Mouse (Mus musculus): ENCODE results near the gene Ankdd1a. TPM values are rescaled to one million over a fixed set of nuclear protein-coding genes. Genes with fewer than 3 reads are reported as not detected.

Gene Ankdd1a
- total RNA-seq, 4 experiments from 2014 or later, result 3.5 to 6.0 (median 5.6) TPM

- DNase-seq, result no peak
Measured at GRCm38 (mm10) chr9:65502146-65502545, 17.8 kb downstream of the Ankdd1a start.

DNA sequence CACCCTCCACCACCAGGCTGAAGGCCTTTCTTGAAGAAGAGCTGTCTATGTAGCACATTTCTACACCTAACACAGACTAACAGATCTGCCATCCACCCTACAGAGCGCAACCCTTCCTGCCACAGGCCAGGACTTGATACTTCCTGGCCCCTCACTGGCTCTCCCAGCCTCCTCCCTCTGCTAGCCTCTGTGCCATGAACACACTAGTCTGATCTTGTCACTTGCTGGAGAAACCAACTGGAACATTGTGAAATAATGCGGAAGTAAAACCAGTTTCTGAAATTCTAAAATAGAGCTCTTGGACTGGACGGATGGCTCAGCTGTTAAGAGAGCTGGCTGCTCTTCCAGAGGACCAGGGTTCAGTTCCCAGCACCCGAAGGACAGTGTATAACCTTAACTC, 27.1 kb downstream of the Ankdd1a start:
- DNase-seq, result no peak

- DNase-seq, result no peak
Measured at GRCm38 (mm10) chr9:65492351-65492750, 27.6 kb downstream of the Ankdd1a start.

DNA sequence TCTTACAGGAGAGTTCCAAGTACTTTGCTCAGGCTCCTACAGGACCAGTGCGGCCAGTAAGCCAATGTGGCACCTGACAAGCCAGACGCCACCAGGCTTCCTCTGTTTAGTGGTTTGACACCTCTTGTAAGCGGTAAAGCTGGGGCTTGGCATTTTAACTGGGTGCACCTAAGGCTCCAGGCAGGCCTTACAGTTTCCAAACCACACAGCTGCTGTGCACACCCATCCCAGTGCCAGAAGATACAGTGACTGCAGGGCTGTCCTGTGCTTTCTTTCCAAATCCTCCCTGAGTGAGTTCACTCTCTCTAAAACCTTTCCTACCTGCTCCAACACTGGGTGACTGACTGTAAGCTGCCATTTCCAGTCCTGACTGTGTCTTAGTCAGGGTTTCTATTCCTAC, 28.5 kb downstream of the Ankdd1a start:
- DNase-seq, result no peak

- no peak for DNase-seq
Measured at GRCm38 (mm10) chr9:65480071-65480470, 39.9 kb downstream of the Ankdd1a start.

- no peak for DNase-seq
Measured at GRCm38 (mm10) chr9:65479158-65479557, 40.8 kb downstream of the Ankdd1a start.

GRCm38 (mm10) chr9:65472769-65473168, 47.2 kb downstream of the Ankdd1a start:
- no peak for DNase-seq

DNA sequence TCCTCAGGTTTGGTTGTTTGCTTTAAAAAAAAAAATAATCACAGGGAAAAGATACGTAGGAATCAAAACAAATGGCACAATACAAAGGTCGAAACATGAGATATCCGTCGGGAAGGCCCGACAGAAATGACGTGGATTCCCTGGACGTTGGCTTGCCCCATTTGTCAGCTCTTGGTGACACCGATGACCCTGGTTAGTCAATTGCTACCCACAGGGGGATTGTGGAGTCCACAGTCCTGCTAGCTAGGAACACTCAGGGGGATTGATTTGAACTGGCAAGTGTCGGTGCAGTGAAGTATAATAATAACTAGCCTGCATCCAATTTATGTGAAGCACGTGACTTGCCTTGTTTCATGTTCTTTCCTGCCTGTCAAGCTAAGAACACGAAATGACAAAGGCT, 52.3 kb downstream of the Ankdd1a start:
- DNase-seq, result no peak

GRCm38 (mm10) chr9:65465241-65465640, 54.8 kb downstream of the Ankdd1a start:
- no peak for DNase-seq

- DNase-seq, result peak; percentile 44
Measured at GRCm38 (mm10) chr9:65464161-65464560, 55.8 kb downstream of the Ankdd1a start.

GRCm38 (mm10) chr9:65462544-65462943, 57.4 kb downstream of the Ankdd1a start:
- DNase-seq, result no peak

DNA sequence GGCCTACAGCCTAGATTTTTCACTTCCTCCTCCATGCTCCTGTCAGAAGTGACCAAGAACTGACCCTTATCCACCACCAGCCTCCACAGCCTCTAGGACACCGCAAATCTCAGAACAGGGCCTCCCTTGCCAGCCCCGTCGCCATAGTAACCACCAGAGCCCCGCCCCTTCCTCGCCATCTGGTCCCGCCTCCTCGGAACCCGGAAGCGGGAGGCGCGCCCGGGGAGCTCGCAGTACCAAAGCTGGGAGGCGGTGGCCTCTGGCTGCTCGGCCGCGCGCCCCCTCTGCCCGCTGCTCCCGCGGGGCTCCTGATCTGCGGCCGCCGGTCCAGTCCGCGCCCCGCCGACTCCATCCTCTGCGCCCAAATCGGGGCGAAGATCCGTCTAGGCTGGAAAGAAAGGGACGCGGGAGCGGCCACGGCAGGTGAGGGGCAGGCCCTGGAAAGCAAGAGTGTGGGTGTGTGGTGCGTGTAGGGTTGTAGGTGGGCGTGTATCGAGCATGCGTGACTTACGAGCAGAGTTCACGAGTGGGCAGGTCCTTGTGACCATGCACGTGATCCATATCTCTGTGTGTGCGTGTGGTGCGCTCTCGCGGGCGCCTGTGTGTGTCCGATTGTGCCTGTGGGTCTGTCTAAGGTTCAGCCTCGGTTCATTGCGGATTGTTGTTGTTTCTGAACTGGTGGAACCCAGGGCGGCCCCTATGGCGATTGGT, 59.1 kb downstream of the Ankdd1a start, which contains the start of gene Spg21:
TSS of gene Spg21 (plus strand) at position 216 of the 711 bp plus-strand sequence.
- peak; percentile 94 for DNase-seq

DNA sequence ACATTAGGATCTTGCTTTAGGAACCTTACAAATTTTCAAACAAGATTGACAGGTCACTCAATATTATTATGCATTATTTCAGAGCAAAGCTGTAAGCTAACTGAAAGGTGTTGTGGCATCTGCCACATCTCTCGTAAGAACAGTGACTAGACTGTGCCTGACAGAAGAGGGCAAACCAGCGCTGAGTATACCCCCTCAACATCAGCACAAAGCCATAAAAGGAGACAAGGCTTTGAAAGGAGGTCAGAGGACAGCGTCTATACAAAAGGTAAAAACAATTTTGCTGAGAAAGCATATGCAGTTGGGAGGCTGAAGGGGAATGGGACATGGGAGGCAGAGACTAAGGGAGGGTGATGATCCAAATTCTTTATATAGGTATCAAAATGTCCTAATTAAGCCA, 59.8 kb downstream of the Ankdd1a start:
- no peak for DNase-seq

- DNase-seq, result no peak
Measured at GRCm38 (mm10) chr9:65458975-65459374, 61.0 kb downstream of the Ankdd1a start.

DNA sequence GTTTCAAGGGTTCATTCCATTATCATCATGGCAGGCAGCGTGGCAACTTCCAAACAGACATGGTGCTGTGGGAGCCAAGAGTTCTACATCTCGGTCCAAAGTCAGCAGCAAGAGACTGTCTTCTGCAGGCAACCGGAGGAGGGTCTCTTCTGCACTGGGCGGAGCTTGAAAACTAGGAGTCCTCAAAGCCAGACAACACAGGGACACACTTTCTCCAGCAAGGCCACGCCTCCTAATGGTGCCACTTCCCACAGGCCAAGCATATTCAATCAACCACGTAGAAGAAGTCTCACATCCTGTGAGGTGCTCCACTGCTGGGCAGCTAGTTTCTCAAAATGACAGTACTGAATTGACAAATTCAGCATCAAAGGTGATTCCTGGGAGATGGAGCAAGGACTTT, 72.0 kb downstream of the Ankdd1a start:
- no peak for DNase-seq

- DNase-seq, result no peak
Measured at GRCm38 (mm10) chr9:65444692-65445091, 75.3 kb downstream of the Ankdd1a start.

Other genes starting within 250 kb of the Ankdd1a start
- gene Clpx, start 225.9 kb downstream of the Ankdd1a start, total RNA-seq (2022), result 10 to 100 TPM; 54.7 to 71.9 (median 60.7) TPM
- 10 to 100 TPM; 18.6 to 23.1 (median 19.9) TPM for gene Pdcd7, start 174.1 kb downstream of the Ankdd1a start, total RNA-seq (2022)
- 1 to 10 TPM in 1 of 4 experiments, under 1 TPM in 2, not detected in 1; 0.41 to 1.7 (median 0.49) TPM for gene Ubap1l, start 159.2 kb downstream of the Ankdd1a start, total RNA-seq (2022)
- gene Kbtbd13, start 128.5 kb downstream of the Ankdd1a start, total RNA-seq (2022), result under 1 TPM in 3 of 4 experiments, not detected in 1; 0.13 to 0.23 (median 0.21) TPM
- 10 to 100 TPM in 1 of 4 experiments, 1 to 10 TPM in 3; 5.9 to 20.4 (median 7.2) TPM for gene Rasl12, start 121.7 kb downstream of the Ankdd1a start, total RNA-seq (2022)
- gene Slc51b, start 97.2 kb downstream of the Ankdd1a start, total RNA-seq (2022), result not detected
- gene Mtfmt, start 84.4 kb downstream of the Ankdd1a start, total RNA-seq (2022), result 10 to 100 TPM; 14.3 to 22.7 (median 16.4) TPM
- 10 to 100 TPM; 49.3 to 68.2 (median 60.7) TPM for gene Spg21, start 59.2 kb downstream of the Ankdd1a start, total RNA-seq (2022)
- 10 to 100 TPM; 52.6 to 84.0 (median 64.7) TPM for gene Plekho2, start 59.8 kb upstream of the Ankdd1a start, total RNA-seq (2022)
- gene Pif1, start 67.0 kb upstream of the Ankdd1a start, total RNA-seq (2022), result under 1 TPM in 3 of 4 experiments, not detected in 1; 0.06 to 0.49 (median 0.22) TPM
- 100 to 1,000 TPM in 1 of 4 experiments, 10 to 100 TPM in 3; 50.0 to 107 (median 75.9) TPM for gene Rbpms2, start 109.5 kb upstream of the Ankdd1a start, total RNA-seq (2022)
- gene Oaz2, start 147.8 kb upstream of the Ankdd1a start, total RNA-seq (2022), result 100 to 1,000 TPM; 138 to 203 (median 175) TPM

Data from adrenal gland, adult 8-10 months (tissue).